ENCODE assay signal across 17 mouse cellular contexts in genomic region chr6:17278366-17278765, GRCm38 (mm10). TPM values are rescaled to one million over a fixed set of nuclear protein-coding genes. Genes with fewer than 3 reads are reported as not detected.
A peak's percentile ranks its signal among the peaks of the same experiment; 100 is the strongest.
DNase-seq lines count a peak whose midpoint lies in the region.
"Had no signal": no experiment of that assay in that cellular context is flagged by ENCODE, and none has a peak within 500 bp of the region (broad histone marks: within the 10 kb centered on the region; RNA-seq: fewer than 3 reads in every experiment).

No protein-coding gene starts in this region.

- DNase-seq in adrenal gland, adult 8-10 months: peak; percentile 12
- DNase-seq in adrenal gland, postnatal 25 days: no peak
- peak; percentile 6 for DNase-seq in kidney, adult 9 months
- DNase-seq in kidney, postnatal 14 days: no peak
- DNase-seq in gonadal fat pad, adult 2 months (ENCODE audit: low read depth): peak; percentile 77
- no peak for DNase-seq in retina, embryonic 14.5 days (ENCODE audit: low spot score)
- DNase-seq in right cerebral cortex, adult 18-20 months: no peak
- DNase-seq: B cell, adult 2 months; cerebellum, adult 18-20 months; cerebellum, adult 9-10 months; cerebellum, postnatal 14 days; forebrain, postnatal 0 days; gastrocnemius, postnatal 25 days had no signal

RNA-seq across cellular contexts. Expression of gene Cav2, which starts 2.6 kb away (rescaled TPM):
- 10 to 100 TPM; 25.9 to 77.7 (median 31.4) TPM for total RNA-seq in adrenal gland, adult 8-10 months (2022)
- total RNA-seq in adrenal gland, postnatal 25 days (2021): 34.6 and 37.6 TPM in 2 replicates
- 197 and 421 TPM in 2 replicates for polyA plus RNA-seq in gonadal fat pad, adult 2 months (2012; rRNA removed)
- polyA plus RNA-seq: G1E had no signal

RNA-seq across cellular contexts. Expression of gene Cav1, which starts 27.8 kb away (rescaled TPM):
- total RNA-seq in adrenal gland, adult 8-10 months (2022): 100 to 1,000 TPM in 2 of 4 experiments, 10 to 100 TPM in 2; 72.1 to 307 (median 103) TPM
- total RNA-seq in adrenal gland, postnatal 25 days (2021): 90.9 and 95.2 TPM in 2 replicates
- polyA plus RNA-seq in gonadal fat pad, adult 2 months (2012; rRNA removed): 2,011 and 3,168 TPM in 2 replicates
- total RNA-seq: CH12.LX; G1E; granulocyte monocyte progenitor cell, adult 5-6 weeks; hematopoietic stem cell, adult 5-6 weeks had no signal
- polyA plus RNA-seq: G1E had no signal

Comparison
In these comparisons a context has a peak if more than half of its experiments do, and no peak if none do; other contexts are left out.
1. DNase-seq: peak in adrenal gland, adult 8-10 months (single experiment), kidney, adult 9 months (single experiment) and gonadal fat pad, adult 2 months (single experiment); none in adrenal gland, postnatal 25 days (single experiment), kidney, postnatal 14 days (single experiment), retina, embryonic 14.5 days (single experiment) and right cerebral cortex, adult 18-20 months (single experiment).